Mouse (Mus musculus) liver, adult 2 months (tissue): ENCODE data around the gene Gm42957.

Experiments
- CTCF ChIP-seq: fragments of 200-500 bp; IDR thresholded peaks from 2 replicates; pipeline ENCODE4 v1.5.1; 2011; ENCODE audit warnings: low read depth, low read length, control low read depth
- POLR2A ChIP-seq: fragments of 200-500 bp; IDR thresholded peaks from 2 replicates; pipeline ENCODE4 v1.6.1; 2011; ENCODE audit warnings: low read length, control low read depth; ENCODE audit not compliant: insufficient read depth; ENCODE audit errors: extremely low read depth

DNA sequence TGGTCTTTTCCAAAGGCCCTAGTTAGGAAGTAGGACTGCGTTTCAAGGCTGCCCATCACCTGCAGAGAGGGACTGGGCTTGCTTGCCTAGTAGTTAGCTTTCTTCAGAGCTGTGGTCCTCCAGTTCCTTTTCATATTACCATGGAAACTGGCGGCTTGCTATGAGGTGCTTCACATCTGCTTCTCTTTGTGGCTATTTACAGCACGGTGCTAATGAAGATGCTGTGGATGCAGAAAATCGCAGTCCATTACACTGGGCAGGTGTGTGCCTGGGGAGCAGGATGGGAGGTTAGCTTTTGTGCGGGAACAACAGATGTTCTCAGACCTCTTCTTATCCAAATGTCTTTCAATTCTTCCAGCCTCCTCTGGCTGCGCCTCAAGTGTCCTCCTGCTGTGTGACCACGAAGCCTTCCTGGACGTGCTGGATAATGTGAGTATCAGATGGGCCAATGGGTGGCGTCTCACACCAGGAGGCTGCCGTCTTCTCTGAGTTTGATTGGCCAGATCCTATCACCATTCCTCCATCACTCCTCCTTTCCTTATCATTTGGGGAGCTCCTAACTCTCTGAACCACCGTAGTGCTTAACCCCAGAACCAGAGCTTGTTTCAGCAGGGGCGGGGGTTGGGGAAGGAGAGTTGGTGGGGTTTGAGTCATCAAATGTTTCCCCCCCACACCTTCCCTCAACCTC, 45.1 kb downstream of the Gm42957 start:
- no peak for TF ChIP-seq CTCF
- no peak for TF ChIP-seq POLR2A
